Comparison of ENCODE assay signal across 12 mouse cellular contexts in genomic region chr4:155206498-155206897, GRCm38 (mm10). TPM values are rescaled to one million over a fixed set of nuclear protein-coding genes. Genes with fewer than 3 reads are reported as not detected.
DNase-seq lines count a peak whose midpoint lies in the region; ATAC-seq lines count a peak whose summit lies in the region.
"Had no signal": no experiment of that assay in that cellular context is flagged by ENCODE, and none has a peak within 500 bp of the region (broad histone marks: within the 10 kb centered on the region; RNA-seq: fewer than 3 reads in every experiment).

No protein-coding gene starts in this region.

- peaks cover 81% of the 10 kb centered on the region for H3K4me1 ChIP-seq in kidney, embryonic 15.5 days

- H3K9me3 ChIP-seq in kidney, embryonic 15.5 days (replicated peaks) = no peaks in the 10 kb centered on the region
- H3K9me3 ChIP-seq: heart, embryonic 15.5 days; midbrain, embryonic 12.5 days had no signal

- WGBS in kidney, embryonic 15.5 days = 75% methylated on average over 7 of the region's 8 CpGs

- H3K36me3 ChIP-seq in kidney, embryonic 15.5 days = peaks cover 14% of the 10 kb centered on the region
- H3K36me3 ChIP-seq: heart, embryonic 15.5 days; midbrain, embryonic 12.5 days had no signal

- H3K9ac ChIP-seq in kidney, embryonic 15.5 days = no peak overlapping the region
- H3K9ac ChIP-seq: heart, embryonic 15.5 days; liver, embryonic 14.5 days; midbrain, embryonic 12.5 days had no signal

- H3K27me3 ChIP-seq in kidney, embryonic 15.5 days = no peaks in the 10 kb centered on the region
- H3K27me3 ChIP-seq: heart, embryonic 15.5 days; midbrain, embryonic 12.5 days had no signal

- H3K4me2 ChIP-seq in kidney, embryonic 15.5 days = 0 out of 2 replicates have a peak overlapping the region, but pooled peaks have one; percentile 2
- H3K4me2 ChIP-seq: heart, embryonic 15.5 days; midbrain, embryonic 12.5 days had no signal

- H3K27ac ChIP-seq in kidney, embryonic 15.5 days = peak overlapping the region; percentile 79
- H3K27ac ChIP-seq: liver, embryonic 14.5 days; midbrain, embryonic 12.5 days had no signal

- 0 out of 2 replicates have a peak, but pooled peaks have one; percentile 14 for ATAC-seq in kidney, embryonic 15.5 days (replicated peaks; ENCODE audit: low FRiP score)
- ATAC-seq in common myeloid progenitor, adult 5-6 weeks (replicated peaks; ENCODE audit: low read depth, poor library complexity, severe bottlenecking) = 0 out of 2 replicates have a peak, but pooled peaks have one; percentile 30
- ATAC-seq in granulocyte monocyte progenitor cell, adult 5-6 weeks (replicated peaks; ENCODE audit: poor library complexity, severe bottlenecking) = peak; percentile 61
- ATAC-seq in megakaryocyte, adult 5-6 weeks (ENCODE audit: poor library complexity, severe bottlenecking) = peak; percentile 51; the same call in 1 of the 2 replicates

- DNase-seq in kidney, postnatal 25 days = no peak
- no peak for DNase-seq in right cerebral cortex, postnatal 14 days
- no peak for DNase-seq in adrenal gland, postnatal 10 days
- DNase-seq: cerebellum, postnatal 10 days; retina, postnatal 1 day had no signal

- no peak overlapping the region for H3K4me3 ChIP-seq in kidney, embryonic 15.5 days (replicated peaks)
- H3K4me3 ChIP-seq: heart, embryonic 15.5 days; midbrain, embryonic 12.5 days had no signal

RNA-seq across cellular contexts. Expression of gene Ski, which starts 15.9 kb away (rescaled TPM):
- 14.7 and 16.9 TPM in 2 replicates for polyA plus RNA-seq in kidney, embryonic 15.5 days (2015; fragmentation: Nextera tagmentation; extraction: Ambion mirVana)
- total RNA-seq in common myeloid progenitor, adult 5-6 weeks (2017) = 8.4 and 9.9 TPM in 2 replicates
- 18.1 and 19.4 TPM in 2 replicates for total RNA-seq in granulocyte monocyte progenitor cell, adult 5-6 weeks (2014; fragmentation: Nextera tagmentation)
- total RNA-seq in granulocyte monocyte progenitor cell, adult 5-6 weeks (2017) = 4.7 and 8.6 TPM in 2 replicates
- 41.5 and 42.9 TPM in 2 replicates for total RNA-seq in megakaryocyte, adult 5-6 weeks (2015)
- total RNA-seq in megakaryocyte, adult 5-6 weeks (2017) = 12.4 and 13.3 TPM in 2 replicates
- 10 to 100 TPM; 65.3 to 80.4 TPM for total RNA-seq in adrenal gland, postnatal 10 days (2021)

RNA-seq across cellular contexts. Expression of gene Faap20, which starts 43.1 kb away (rescaled TPM):
- polyA plus RNA-seq in kidney, embryonic 15.5 days (2015; fragmentation: Nextera tagmentation; extraction: Ambion mirVana) = 66.2 and 68.8 TPM in 2 replicates
- total RNA-seq in common myeloid progenitor, adult 5-6 weeks (2017) = 25.5 and 25.9 TPM in 2 replicates
- total RNA-seq in granulocyte monocyte progenitor cell, adult 5-6 weeks (2014; fragmentation: Nextera tagmentation) = 25.0 and 35.2 TPM in 2 replicates
- total RNA-seq in granulocyte monocyte progenitor cell, adult 5-6 weeks (2017) = 14.0 and 17.5 TPM in 2 replicates
- 32.6 and 34.2 TPM in 2 replicates for total RNA-seq in megakaryocyte, adult 5-6 weeks (2015)
- 11.7 and 18.3 TPM in 2 replicates for total RNA-seq in megakaryocyte, adult 5-6 weeks (2017)
- total RNA-seq in adrenal gland, postnatal 10 days (2021) = 10 to 100 TPM; 41.1 to 47.3 TPM
